Mouse (Mus musculus) spleen, adult 18-20 months (tissue): Measurements from ENCODE around the gene Usp6nl.

Experiments used
- DNase-seq, 2 experiments: peaks; one replicate each; pipeline ENCODE4 v3.0.0; 2022; ENCODE audit warnings: mixed read lengths in 2 of 2

Gene Usp6nl

GRCm38 (mm10) chr2:6423661-6424550, 101.4 kb downstream of the Usp6nl start:
- DNase-seq = no peak

GRCm38 (mm10) chr2:6424851-6425250, 102.4 kb downstream of the Usp6nl start:
- DNase-seq = no peak

DNA sequence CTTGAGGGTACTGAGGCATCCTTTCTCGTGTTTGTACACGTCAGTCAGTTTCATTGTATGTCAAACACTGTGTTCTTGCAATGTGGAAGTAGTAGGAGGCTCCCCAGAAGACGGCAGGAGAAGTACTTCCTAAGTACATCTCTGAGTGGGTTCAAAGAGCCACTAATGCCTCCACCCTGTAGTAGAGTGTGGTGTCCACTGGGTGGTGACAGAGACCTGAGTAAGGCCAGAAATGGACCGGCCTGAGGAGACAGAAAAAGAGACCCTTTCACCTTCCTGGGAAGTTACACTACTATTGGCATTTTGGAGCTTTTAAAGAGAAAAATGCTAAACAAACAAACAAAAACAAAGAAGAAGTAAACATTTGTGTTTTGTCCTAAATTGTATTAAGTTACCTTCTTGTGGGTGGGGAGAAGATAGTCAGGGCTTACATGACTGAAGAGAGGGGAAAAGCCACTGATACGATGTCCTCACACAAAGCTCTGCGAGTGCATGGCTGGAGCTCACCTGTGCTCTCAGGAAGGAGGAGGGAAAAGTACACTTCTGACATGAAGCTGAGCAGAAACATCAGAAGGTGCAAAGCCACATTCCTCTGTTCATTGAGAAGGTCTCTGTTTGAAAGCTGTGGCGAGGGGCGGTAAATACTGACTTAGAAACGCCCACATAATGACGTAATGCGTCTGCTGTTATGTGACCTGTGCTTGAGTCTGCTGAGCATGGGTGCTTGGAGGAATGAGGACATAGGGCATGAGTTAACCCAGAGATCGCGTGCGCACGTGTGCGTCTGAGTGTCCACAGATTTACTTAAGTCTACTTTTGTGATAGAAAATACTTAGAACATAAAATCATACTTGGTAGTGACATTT, 113.9 kb downstream of the Usp6nl start:
- DNase-seq = peak in 1 of 2 experiments; percentile 30

DNA sequence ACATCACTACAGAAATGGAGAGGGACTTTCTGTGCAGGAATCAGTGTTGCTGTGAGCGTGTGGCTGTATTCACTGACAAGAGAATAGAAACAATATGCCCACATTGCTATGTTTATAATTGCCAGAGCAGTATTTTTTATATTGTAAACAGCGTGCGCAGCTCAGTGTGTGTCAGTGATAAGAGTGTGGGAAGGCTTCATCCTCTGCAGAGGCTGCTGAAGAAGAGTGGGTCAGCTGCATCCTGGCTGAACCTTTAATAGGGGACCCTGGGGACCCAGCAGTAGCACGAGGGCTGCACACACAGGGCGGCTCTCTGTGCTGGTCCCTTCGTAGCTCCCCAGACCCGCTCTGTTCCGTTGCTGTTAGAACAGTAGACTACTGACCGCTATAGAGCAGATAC, 119.2 kb downstream of the Usp6nl start:
- DNase-seq = no peak

GRCm38 (mm10) chr2:6442302-6442701, 119.8 kb downstream of the Usp6nl start:
- DNase-seq = no peak

DNA sequence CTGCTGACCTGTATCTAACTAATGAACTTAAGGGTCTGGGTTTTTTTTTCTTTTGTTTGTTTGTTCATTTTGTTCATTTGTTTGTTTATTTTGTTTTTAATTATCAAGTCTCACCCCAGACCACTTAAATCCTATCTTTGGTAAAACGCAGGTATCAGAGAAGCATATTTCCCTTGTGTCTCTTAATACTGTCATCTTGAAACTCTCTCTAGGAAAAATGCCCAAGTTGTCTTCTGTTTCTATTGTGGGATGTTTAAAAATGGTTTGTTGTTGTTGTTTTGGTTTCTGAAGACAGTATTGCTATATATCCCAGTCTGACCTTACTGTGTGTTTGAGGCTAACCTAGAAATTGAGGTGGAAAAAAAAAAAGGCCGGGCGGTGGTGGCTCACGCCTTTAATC, 121.5 kb downstream of the Usp6nl start:
- no peak for DNase-seq

DNA sequence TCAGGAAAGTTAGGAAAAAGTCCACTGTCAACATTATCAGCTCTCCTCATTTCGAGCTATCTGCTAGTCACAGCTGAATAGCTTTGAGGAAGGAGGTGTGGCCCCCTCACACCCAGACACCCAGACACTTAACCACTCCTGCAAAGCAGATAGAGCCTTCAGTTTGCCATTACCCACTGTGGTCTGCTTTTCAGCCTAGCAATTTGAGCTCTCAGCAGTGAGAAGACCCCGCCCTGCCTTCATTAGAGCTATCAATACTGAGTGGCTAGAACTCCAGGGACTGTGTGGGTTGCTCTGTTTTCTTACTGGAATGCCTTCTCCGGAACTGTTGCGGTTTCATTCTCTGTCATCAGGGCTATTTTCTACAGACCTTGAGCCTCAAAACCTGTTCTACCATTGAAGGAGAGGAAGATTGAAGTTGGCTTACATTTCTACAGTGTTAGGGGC, 122.3 kb downstream of the Usp6nl start:
- no peak for DNase-seq

DNA sequence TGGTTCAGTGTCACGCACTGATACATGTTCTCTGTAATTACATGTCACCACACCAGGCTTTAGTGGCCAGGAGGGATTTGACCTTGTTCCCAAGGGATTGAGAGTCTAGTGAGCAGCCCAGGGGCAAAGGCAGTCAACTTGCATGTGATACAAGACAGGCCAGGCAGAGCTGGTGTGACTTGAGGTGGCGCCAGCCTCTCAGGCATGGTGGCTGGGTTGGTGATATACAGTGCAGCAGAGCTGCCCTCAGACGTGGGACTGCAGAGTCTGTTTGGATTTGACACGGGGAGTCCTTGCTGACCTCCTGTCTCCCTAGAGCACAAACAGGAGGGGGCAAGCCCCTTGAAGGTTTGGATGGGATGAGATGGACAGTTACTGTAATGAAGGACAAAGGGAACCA, 123.4 kb downstream of the Usp6nl start:
- no peak for DNase-seq

- no peak for DNase-seq
Measured at GRCm38 (mm10) chr2:6448880-6449279, 126.4 kb downstream of the Usp6nl start.

- no peak for DNase-seq
Measured at GRCm38 (mm10) chr2:6449656-6450055, 127.2 kb downstream of the Usp6nl start.

DNA sequence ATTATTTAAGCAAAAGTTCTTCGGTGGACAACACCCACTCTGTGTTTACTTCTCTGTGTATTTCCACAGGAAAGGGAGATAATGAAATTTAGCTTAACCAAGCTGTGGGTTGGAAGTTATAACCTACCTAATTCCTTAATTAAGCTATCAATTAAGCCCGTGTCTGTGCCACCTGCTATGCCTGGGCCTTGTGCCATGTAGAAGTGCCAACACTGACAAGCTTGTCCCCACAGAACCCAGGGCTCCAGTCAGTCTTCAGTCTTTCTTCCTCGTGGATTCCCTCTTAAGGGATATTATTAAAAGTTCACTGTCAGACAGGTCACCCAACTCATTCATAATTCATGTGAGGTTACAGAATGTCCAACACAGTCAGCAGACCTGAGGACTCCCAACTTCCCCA, 128.1 kb downstream of the Usp6nl start:
- DNase-seq = no peak

GRCm38 (mm10) chr2:6454941-6455516, 132.6 kb downstream of the Usp6nl start:
- no peak for DNase-seq

DNA sequence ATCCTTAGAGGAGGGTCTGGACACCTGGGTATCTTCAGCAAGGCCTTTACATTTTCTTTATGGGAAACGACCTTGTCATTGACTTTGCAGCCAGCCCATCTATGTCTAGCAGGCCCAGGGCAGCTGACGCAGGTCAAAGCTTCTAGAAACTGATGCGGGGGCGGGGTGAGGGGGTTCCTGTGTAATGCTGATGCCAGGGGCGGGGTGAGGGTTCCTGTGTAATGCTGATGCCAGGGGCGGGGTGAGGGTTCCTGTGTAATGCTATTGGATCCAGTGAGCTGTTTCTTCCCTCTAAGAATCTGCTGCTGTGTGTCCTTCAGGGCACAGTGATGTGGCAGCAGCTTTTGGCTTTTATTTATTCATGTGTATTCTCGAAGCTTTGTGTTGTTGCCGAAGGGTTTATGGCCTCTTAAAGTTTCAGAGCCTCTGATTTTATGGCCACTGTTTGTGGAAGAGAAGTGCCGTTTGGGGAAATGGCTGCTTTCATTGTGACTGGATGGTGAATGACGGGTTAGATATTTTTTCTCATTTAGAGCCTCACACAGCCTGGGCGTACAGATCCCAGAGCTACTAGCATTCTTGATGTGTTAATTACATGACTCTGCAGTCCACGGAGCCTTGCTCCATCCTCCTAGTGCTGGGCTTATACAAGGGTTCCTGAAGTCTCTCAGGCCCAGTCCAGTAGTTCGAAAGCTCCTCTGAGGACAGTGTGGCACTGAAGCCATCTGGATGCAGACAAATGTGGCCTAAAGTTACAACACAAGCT, 137.0 kb downstream of the Usp6nl start:
- DNase-seq = peak; percentile 14 to 24

- no peak for DNase-seq
Measured at GRCm38 (mm10) chr2:6462306-6462705, 139.8 kb downstream of the Usp6nl start.

GRCm38 (mm10) chr2:6463772-6464661, 141.6 kb downstream of the Usp6nl start:
- no peak for DNase-seq

GRCm38 (mm10) chr2:6466396-6466795, 143.9 kb downstream of the Usp6nl start:
- DNase-seq = no peak

- DNase-seq = no peak
Measured at GRCm38 (mm10) chr2:6467318-6467717, 144.9 kb downstream of the Usp6nl start.

DNA sequence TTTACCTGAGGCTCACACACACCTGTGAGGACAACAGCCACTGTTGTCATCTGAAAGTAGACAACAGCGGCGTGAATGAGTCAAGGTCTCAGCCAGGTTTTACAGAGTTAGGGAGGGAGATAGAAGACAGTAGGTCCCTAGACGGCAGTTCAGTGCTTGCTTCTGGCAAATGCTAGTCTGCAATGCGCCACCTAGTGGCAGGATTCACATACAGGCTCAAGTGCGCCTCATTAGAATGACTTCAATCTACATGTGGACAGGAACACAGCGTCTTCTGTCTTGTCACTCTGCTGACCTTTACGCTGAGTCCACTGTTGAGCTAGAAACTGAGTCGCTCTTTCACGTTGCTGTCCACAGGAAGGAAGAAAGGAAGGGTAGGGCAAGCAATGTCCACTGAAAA, 146.7 kb downstream of the Usp6nl start:
- peak; percentile 31 to 73 for DNase-seq

GRCm38 (mm10) chr2:6471110-6471611, 148.7 kb downstream of the Usp6nl start:
- no peak for DNase-seq

DNA sequence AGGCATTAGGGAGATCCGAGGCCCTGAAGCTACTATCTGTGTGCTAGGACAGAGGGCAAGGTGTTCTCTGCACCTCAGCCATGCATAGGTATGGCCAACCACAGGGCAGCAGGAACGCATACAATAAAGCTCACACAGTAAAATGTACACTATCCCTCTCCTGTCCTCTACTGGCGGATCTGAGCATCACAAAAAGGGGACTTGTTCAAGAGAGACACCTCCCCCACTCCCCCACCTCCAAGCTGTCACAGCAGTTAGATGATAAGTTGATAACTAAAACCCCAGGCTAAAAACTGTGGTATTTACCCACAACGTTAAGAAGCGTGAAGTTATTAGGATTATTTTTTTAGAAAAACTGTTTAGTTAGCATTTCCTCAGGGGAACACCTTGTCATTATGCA, 151.4 kb downstream of the Usp6nl start:
- DNase-seq = no peak

- no peak for DNase-seq
Measured at GRCm38 (mm10) chr2:6477884-6478283, 155.4 kb downstream of the Usp6nl start.
